Mouse (Mus musculus) midbrain, postnatal 0 days (tissue): ENCODE measurements around the gene Gm9945. TPM values are rescaled to one million over a fixed set of nuclear protein-coding genes. Genes with fewer than 3 reads are reported as not detected.

Source experiments
- ATAC-seq: fragments of 200-750 bp; cut with Nextera tagmentation; 2 replicates; pipeline ENCODE4 v1.8.0; 2017; ENCODE audit warnings: moderate number of reproducible peaks, mild to moderate bottlenecking, moderate TSS enrichment, moderate library complexity; ENCODE audit not compliant: low FRiP score
- DNase-seq: peaks from one replicate; pipeline ENCODE4 v3.0.0-alpha.2; 2015; ENCODE audit warnings: low spot score
- H3K27ac ChIP-seq: fragments of 300-500 bp; sonication (generic); 2 replicates; pipeline ENCODE4 v1.5.1; 2014; ENCODE audit warnings: low read depth, mild to moderate bottlenecking, low read length, mixed read lengths
- H3K27me3 ChIP-seq: fragments of 300-500 bp; sonication (generic); 2 replicates; pipeline ENCODE4 v1.6.1; 2014; ENCODE audit warnings: low read length, control low read depth, mixed read lengths; ENCODE audit not compliant: insufficient read depth
- H3K36me3 ChIP-seq: fragments of 300-500 bp; sonication (generic); 2 replicates; pipeline ENCODE4 v1.6.1; 2014; ENCODE audit warnings: low read length, control low read depth, mixed read lengths; ENCODE audit not compliant: insufficient read depth
- H3K4me1 ChIP-seq: fragments of 300-500 bp; sonication (generic); 2 replicates; pipeline ENCODE4 v1.6.1; 2014; ENCODE audit warnings: mild to moderate bottlenecking, control low read depth, antibody characterized with exemption, low read length, mixed read lengths; ENCODE audit not compliant: insufficient read depth
- H3K4me2 ChIP-seq: fragments of 300-500 bp; sonication (generic); 2 replicates; pipeline ENCODE4 v1.6.1; 2014; ENCODE audit warnings: low read depth, mild to moderate bottlenecking, low read length, mixed read lengths; ENCODE audit not compliant: poor library complexity, severe bottlenecking
- H3K4me3 ChIP-seq: fragments of 300-500 bp; sonication (generic); 2 replicates; pipeline ENCODE4 v1.5.1; 2014; ENCODE audit warnings: low read depth, mild to moderate bottlenecking, low read length, moderate library complexity
- H3K9ac ChIP-seq: fragments of 300-500 bp; sonication (generic); replicated peaks from 2 replicates; pipeline ENCODE4 v1.6.1; 2014; ENCODE audit warnings: mild to moderate bottlenecking, low read length, moderate library complexity, mixed read lengths; ENCODE audit not compliant: poor library complexity, severe bottlenecking
- H3K9me3 ChIP-seq: fragments of 300-500 bp; sonication (generic); 2 replicates; pipeline ENCODE4 v1.6.1; 2016; ENCODE audit warnings: low read length, control low read depth
- CTCF ChIP-seq: IDR thresholded peaks from 2 replicates; pipeline ENCODE4 v1.5.1; 2016; ENCODE audit warnings: antibody characterized with exemption, mild to moderate bottlenecking
- WGBS: fragments of 180-500 bp; shearing (Covaris S2); extraction: QIAGEN DNeasy Blood & Tissue Kit; methylation state at CpG from one replicate; pipeline ENCODE4 v1.1.7; 2014; 5-methylcytosine and 5-hydroxymethylcytosine counted together
- polyA plus RNA-seq: library from polyadenylated mRNA; unstranded; fragments of >200 nt; fragmentation: Nextera tagmentation; extraction: Ambion mirVana; gene quantifications from 2 replicates; pipeline ENCODE4 v1.2.1, GENCODE M21; 2015
- total RNA-seq: library from RNA; depleted of rRNA; stranded (reverse); fragments of >200 nt; gene quantifications from 2 replicates; pipeline ENCODE4 v1.2.3, GENCODE M21; 2014

Gene Gm9945
- total and polyA plus RNA-seq, 2 experiments from 2014 or later: 0.33 TPM; not detected in 1

GRCm38 (mm10) chr11:53491954-53492401 lies 12.0 kb downstream of the Gm9945 start:
- 9% methylated on average over 8 of the region's 8 CpGs for WGBS

GRCm38 (mm10) chr11:53493243-53493955 lies 13.4 kb downstream of the Gm9945 start:
- DNase-seq: no peak
- WGBS: 46% methylated on average over 3 of the region's 3 CpGs
- no peak overlapping the region for H3K27ac ChIP-seq

More at GRCm38 (mm10) chr11:53491954-53492401, 12.0 kb downstream of the Gm9945 start:
- Histone ChIP-seq H3K9ac (no peak overlapping the region), H3K4me1 (no peaks in the 10 kb centered on the region), H3K27ac (no peak overlapping the region), H3K4me3 (no peak overlapping the region), H3K27me3 (peaks cover 2% of the 10 kb centered on the region; the same call in 1 of the 2 replicates), H3K36me3 (no peaks in the 10 kb centered on the region), H3K9me3 (no peaks in the 10 kb centered on the region), H3K4me2 (no peak overlapping the region)
- ATAC-seq: no peak; the same call in 1 of the 2 replicates
- no peak for TF ChIP-seq CTCF
- DNase-seq: peak; percentile 70

GRCm38 (mm10) chr11:53495417-53495816 lies 15.5 kb downstream of the Gm9945 start:
- Histone ChIP-seq H3K4me2 (no peak overlapping the region), H3K4me1 (no peaks in the 10 kb centered on the region), H3K36me3 (no peaks in the 10 kb centered on the region), H3K4me3 (no peak overlapping the region), H3K9ac (no peak overlapping the region), H3K27ac (no peak overlapping the region), H3K9me3 (no peaks in the 10 kb centered on the region), H3K27me3 (peaks cover 5% of the 10 kb centered on the region; the same call in 1 of the 2 replicates)
- DNase-seq: peak; percentile 70
- ATAC-seq: no peak
- no peak for TF ChIP-seq CTCF
- 20% methylated on average over 6 of the region's 6 CpGs for WGBS

More at GRCm38 (mm10) chr11:53493243-53493955, 13.4 kb downstream of the Gm9945 start:
- H3K27me3 ChIP-seq: no peaks in the 10 kb centered on the region
- TF ChIP-seq CTCF: no peak
- H3K9me3 ChIP-seq: no peaks in the 10 kb centered on the region
- H3K4me2 ChIP-seq: no peak overlapping the region
- H3K9ac ChIP-seq: no peak overlapping the region
- ATAC-seq: no peak
- no peaks in the 10 kb centered on the region for H3K36me3 ChIP-seq
- H3K4me3 ChIP-seq: no peak overlapping the region
- H3K4me1 ChIP-seq: no peaks in the 10 kb centered on the region

GRCm38 (mm10) chr11:53496946-53497345 lies 17.0 kb downstream of the Gm9945 start:
- no peak overlapping the region for H3K4me2 ChIP-seq
- DNase-seq: no peak
- TF ChIP-seq CTCF: no peak
- H3K9ac ChIP-seq: no peak overlapping the region
- ATAC-seq: no peak
- H3K27ac ChIP-seq: no peak overlapping the region
- peaks cover 8% of the 10 kb centered on the region; the same call in 1 of the 2 replicates for H3K27me3 ChIP-seq
- no peaks in the 10 kb centered on the region for H3K4me1 ChIP-seq
- H3K9me3 ChIP-seq: no peaks in the 10 kb centered on the region
- 64% methylated on average over 6 of the region's 6 CpGs for WGBS
- H3K36me3 ChIP-seq: no peaks in the 10 kb centered on the region
- H3K4me3 ChIP-seq: no peak overlapping the region

GRCm38 (mm10) chr11:53500569-53500968 lies 20.6 kb downstream of the Gm9945 start:
- ATAC-seq: no peak
- Histone ChIP-seq H3K27me3 (peaks cover 8% of the 10 kb centered on the region; the same call in 1 of the 2 replicates), H3K9me3 (no peaks in the 10 kb centered on the region), H3K36me3 (no peaks in the 10 kb centered on the region), H3K4me2 (no peak overlapping the region), H3K9ac (no peak overlapping the region), H3K4me1 (no peaks in the 10 kb centered on the region), H3K27ac (no peak overlapping the region), H3K4me3 (no peak overlapping the region)
- DNase-seq: no peak
- 13% methylated on average over 11 of the region's 11 CpGs for WGBS
- no peak for TF ChIP-seq CTCF

- 83% methylated on average over 8 of the region's 8 CpGs for WGBS
- no peak for DNase-seq
Observed at GRCm38 (mm10) chr11:53502039-53502765, 22.2 kb downstream of the Gm9945 start.

More at GRCm38 (mm10) chr11:53502039-53502765, 22.2 kb downstream of the Gm9945 start:
- ATAC-seq: no peak
- no peak overlapping the region for H3K4me3 ChIP-seq
- H3K4me1 ChIP-seq: no peaks in the 10 kb centered on the region
- no peaks in the 10 kb centered on the region for H3K9me3 ChIP-seq
- no peak overlapping the region for H3K4me2 ChIP-seq
- H3K36me3 ChIP-seq: no peaks in the 10 kb centered on the region
- H3K27ac ChIP-seq: no peak overlapping the region
- H3K27me3 ChIP-seq: peaks cover 8% of the 10 kb centered on the region; the same call in 1 of the 2 replicates
- no peak overlapping the region for H3K9ac ChIP-seq
- TF ChIP-seq CTCF: peak; percentile 33; the same call in 1 of the 2 replicates
